Mouse (Mus musculus): ENCODE results near the gene Pex11g. TPM values are rescaled to one million over a fixed set of nuclear protein-coding genes. Genes with fewer than 3 reads are reported as not detected.
A peak's percentile ranks its signal among the peaks of the same experiment; 100 is the strongest.

The Pex11g gene
- polyA plus RNA-seq, 1 experiment from 2014 or later: 4.4 TPM

DNA sequence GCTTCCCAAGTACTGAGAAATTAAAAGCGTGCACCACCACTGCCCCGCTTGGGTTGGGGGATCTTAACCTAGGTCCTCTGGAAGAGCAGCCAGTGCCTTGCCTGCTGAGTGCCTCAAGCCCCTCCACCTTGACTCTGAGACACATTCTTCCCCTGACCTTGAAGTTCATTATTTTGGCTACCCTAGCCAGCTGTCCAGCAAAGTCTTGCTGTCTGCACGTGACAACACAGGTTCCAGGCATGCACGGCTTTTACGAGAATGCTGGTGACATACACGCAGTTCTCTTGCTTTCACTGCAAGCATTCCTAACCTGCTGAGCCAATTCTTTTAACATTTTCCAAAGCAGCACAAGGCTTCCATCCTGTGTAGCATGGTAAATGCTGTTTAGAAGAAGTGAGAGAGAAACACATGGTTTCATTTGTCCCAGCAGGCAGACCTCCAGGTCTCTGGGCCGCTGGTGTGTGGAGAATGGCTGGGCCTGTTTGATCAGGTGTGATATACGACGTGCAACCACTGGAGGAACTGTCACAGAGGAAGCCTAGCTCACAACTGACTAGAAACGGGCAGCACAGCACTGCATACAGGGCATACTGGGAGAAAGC lies 47.3 kb downstream of the Pex11g start:
- H3K4me1 ChIP-seq (replicated peaks): peaks cover 42% of the 10 kb centered on the region
- DNase-seq (ENCODE audit: low spot score): no peak
- H3K9me3 ChIP-seq: no peaks in the 10 kb centered on the region
- H3K36me3 ChIP-seq: peaks cover 3% of the 10 kb centered on the region; the same call in 1 of the 2 replicates
- H3K27ac ChIP-seq: no peak overlapping the region
- WGBS: 80% methylated on average over 10 of the region's 10 CpGs
- H3K4me3 ChIP-seq: no peak overlapping the region
- H3K27me3 ChIP-seq (ENCODE audit: insufficient read depth, poor library complexity, severe bottlenecking): no peaks in the 10 kb centered on the region; the same call in 1 of the 2 replicates

DNA sequence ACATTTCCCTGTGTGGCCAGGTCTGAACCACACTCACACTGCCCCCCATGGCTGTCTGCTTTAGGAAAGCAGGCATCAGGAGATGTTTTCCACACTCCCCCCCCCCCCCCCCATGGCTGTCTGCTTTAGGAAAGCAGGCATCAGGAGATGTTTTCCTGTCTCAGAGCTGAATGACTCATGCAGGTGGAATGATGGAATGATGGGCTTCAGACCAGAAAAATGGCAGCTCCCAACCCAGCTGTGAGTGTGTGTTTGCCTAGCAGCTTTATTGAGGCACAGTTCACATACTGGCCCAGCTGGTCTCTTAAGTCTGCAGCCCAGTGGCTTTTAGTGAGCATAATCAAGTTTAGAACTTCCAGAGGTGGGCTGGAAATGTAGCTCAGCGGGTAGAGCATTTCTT lies 49.4 kb downstream of the Pex11g start:
- Histone ChIP-seq H3K9me3 (no peaks in the 10 kb centered on the region), H3K36me3 (peaks cover 3% of the 10 kb centered on the region; the same call in 1 of the 2 replicates), H3K27ac (peak overlapping the region; percentile 82), H3K4me3 (peak overlapping the region; percentile 3; the same call in 1 of the 2 replicates), H3K27me3 (ENCODE audit: insufficient read depth, poor library complexity, severe bottlenecking) (no peaks in the 10 kb centered on the region; the same call in 1 of the 2 replicates), H3K4me1 (replicated peaks) (peaks cover 58% of the 10 kb centered on the region)
- no peak for DNase-seq (ENCODE audit: low spot score)
- 88% methylated on average over 1 of the region's 1 CpGs for WGBS

- DNase-seq (ENCODE audit: low spot score): peak; percentile 70
- peak overlapping the region; percentile 3; the same call in 1 of the 2 replicates for H3K4me3 ChIP-seq
- WGBS: 2% methylated on average over 8 of the region's 8 CpGs
- H3K9me3 ChIP-seq: no peaks in the 10 kb centered on the region
- no peaks in the 10 kb centered on the region; the same call in 1 of the 2 replicates for H3K27me3 ChIP-seq (ENCODE audit: insufficient read depth, poor library complexity, severe bottlenecking)
- H3K27ac ChIP-seq: peak overlapping the region; percentile 82
- peaks cover 3% of the 10 kb centered on the region; the same call in 1 of the 2 replicates for H3K36me3 ChIP-seq
- H3K4me1 ChIP-seq (replicated peaks): peaks cover 58% of the 10 kb centered on the region
Observed at GRCm38 (mm10) chr8:3417455-3417854, 50.0 kb downstream of the Pex11g start.

DNA sequence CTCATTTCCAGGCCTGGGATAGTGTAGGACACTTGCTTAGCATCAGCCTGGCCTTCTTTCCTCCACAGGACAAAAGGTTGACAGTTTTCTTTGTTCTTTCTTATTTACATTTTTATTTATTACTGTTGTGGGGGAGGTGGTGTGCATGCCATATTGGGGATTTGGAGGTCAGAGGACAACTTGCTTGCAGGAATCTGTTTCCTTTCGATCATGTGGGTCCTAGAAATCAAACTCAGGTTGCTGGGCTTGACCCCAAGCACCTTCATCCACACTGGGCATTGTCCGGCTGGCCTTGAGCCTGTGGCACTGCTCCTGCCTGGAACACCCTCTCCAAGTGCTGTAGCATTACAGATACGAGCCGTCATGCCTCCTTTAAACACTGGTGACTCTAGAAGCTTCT lies 50.6 kb downstream of the Pex11g start:
- H3K9me3 ChIP-seq: no peaks in the 10 kb centered on the region
- peak; percentile 48 for DNase-seq (ENCODE audit: low spot score)
- peaks cover 58% of the 10 kb centered on the region for H3K4me1 ChIP-seq (replicated peaks)
- H3K27ac ChIP-seq: peak overlapping the region; percentile 76
- WGBS: 17% methylated on average over 4 of the region's 4 CpGs
- no peaks in the 10 kb centered on the region; the same call in 1 of the 2 replicates for H3K27me3 ChIP-seq (ENCODE audit: insufficient read depth, poor library complexity, severe bottlenecking)
- H3K4me3 ChIP-seq: no peak overlapping the region
- H3K36me3 ChIP-seq: peaks cover 3% of the 10 kb centered on the region; the same call in 1 of the 2 replicates

DNA sequence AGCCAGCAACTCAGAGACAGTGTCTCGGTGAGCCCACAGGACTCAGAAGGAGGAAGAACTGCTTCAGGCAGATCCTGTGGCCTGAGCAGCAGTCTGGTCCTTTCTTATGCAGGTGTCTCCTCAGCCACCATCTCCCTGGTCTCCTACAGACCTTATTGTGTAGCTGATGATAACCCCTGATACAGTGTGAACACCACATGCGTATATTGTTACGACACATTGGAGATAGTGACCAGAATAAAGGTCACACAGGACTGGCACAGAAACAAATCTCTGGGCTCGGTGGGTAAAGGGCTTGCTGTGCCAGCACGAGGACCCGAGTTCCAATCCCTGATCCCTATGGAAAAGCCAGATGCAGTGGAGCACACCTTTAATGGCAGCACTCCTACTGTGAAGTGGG lies 51.8 kb downstream of the Pex11g start:
- Histone ChIP-seq H3K27me3 (ENCODE audit: insufficient read depth, poor library complexity, severe bottlenecking) (no peaks in the 10 kb centered on the region; the same call in 1 of the 2 replicates), H3K36me3 (peaks cover 3% of the 10 kb centered on the region; the same call in 1 of the 2 replicates), H3K4me3 (no peak overlapping the region), H3K4me1 (replicated peaks) (peaks cover 58% of the 10 kb centered on the region), H3K27ac (peak overlapping the region; percentile 70), H3K9me3 (no peaks in the 10 kb centered on the region)
- no peak for DNase-seq (ENCODE audit: low spot score)
- WGBS: 89% methylated on average over 6 of the region's 6 CpGs

GRCm38 (mm10) chr8:3415259-3415658 lies 52.2 kb downstream of the Pex11g start:
- 56% methylated on average over 4 of the region's 4 CpGs for WGBS
- DNase-seq (ENCODE audit: low spot score): no peak
- peak overlapping the region; percentile 70 for H3K27ac ChIP-seq
- H3K36me3 ChIP-seq: peaks cover 5% of the 10 kb centered on the region
- H3K9me3 ChIP-seq: no peaks in the 10 kb centered on the region
- H3K4me3 ChIP-seq: no peak overlapping the region
- H3K27me3 ChIP-seq (ENCODE audit: insufficient read depth, poor library complexity, severe bottlenecking): no peaks in the 10 kb centered on the region; the same call in 1 of the 2 replicates
- peaks cover 55% of the 10 kb centered on the region for H3K4me1 ChIP-seq (replicated peaks)

DNA sequence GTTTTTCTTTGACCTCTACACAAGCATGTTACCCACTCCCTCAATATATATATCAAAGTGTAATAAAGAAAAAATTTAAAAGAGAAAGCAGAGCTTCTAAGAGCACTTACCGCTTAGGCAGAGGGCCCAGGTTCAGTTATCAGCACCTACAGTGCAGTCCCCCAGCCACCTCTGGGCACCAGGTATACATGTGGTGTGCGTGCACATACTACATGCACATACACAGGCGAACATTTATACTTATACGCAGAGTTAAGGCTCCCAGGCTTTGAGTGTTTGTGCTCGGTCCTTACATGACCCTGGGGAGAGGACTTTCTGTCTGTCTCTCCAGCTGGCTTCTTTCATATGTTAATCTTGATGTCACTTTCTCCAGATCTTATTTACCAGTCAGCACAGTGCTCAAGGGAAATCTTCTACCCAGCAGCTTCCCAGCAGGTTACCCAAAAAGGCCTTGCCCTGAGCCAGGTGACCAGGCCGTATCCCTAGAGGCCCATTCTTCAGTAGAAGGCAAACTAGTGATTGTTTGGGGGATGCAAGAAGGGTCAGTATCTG lies 52.8 kb downstream of the Pex11g start:
- Histone ChIP-seq H3K27ac (peak overlapping the region; percentile 70; the same call in 1 of the 2 replicates), H3K27me3 (ENCODE audit: insufficient read depth, poor library complexity, severe bottlenecking) (no peaks in the 10 kb centered on the region; the same call in 1 of the 2 replicates), H3K9me3 (no peaks in the 10 kb centered on the region), H3K4me1 (replicated peaks) (peaks cover 54% of the 10 kb centered on the region), H3K36me3 (peaks cover 7% of the 10 kb centered on the region), H3K4me3 (no peak overlapping the region)
- WGBS: 48% methylated on average over 6 of the region's 6 CpGs
- no peak for DNase-seq (ENCODE audit: low spot score)

- Histone ChIP-seq H3K36me3 (peaks cover 4% of the 10 kb centered on the region), H3K27me3 (ENCODE audit: insufficient read depth, poor library complexity, severe bottlenecking) (no peaks in the 10 kb centered on the region; the same call in 1 of the 2 replicates), H3K27ac (no peak overlapping the region), H3K4me3 (no peak overlapping the region), H3K4me1 (replicated peaks) (peaks cover 42% of the 10 kb centered on the region), H3K9me3 (peaks cover under 1% of the 10 kb centered on the region; the same call in 1 of the 2 replicates)
- WGBS: 93% methylated on average over 1 of the region's 1 CpGs
- DNase-seq (ENCODE audit: low spot score): no peak
Observed at GRCm38 (mm10) chr8:3412816-3413215, 54.7 kb downstream of the Pex11g start.

DNA sequence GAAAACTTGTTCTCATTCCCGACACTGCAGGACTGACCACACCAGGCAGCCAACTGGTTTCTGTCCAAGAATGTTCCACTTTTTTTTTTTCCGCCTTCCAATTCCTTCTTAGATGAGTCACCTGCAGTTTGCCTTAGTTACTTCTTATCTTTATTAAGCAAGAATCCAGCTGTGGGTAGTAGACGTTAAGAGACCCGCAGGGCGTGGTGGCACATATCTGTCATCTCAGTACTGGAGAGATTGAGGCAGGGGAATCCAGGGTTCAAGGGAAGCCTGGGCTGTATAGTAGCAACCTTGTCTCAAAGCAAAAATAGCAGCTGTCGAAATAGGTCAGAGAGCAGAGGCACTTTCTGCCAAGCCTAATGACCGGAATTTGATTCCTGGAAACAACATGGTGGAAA lies 55.6 kb downstream of the Pex11g start:
- peaks cover 4% of the 10 kb centered on the region for H3K36me3 ChIP-seq
- H3K4me3 ChIP-seq: no peak overlapping the region
- DNase-seq (ENCODE audit: low spot score): no peak
- peaks cover 3% of the 10 kb centered on the region; the same call in 1 of the 2 replicates for H3K9me3 ChIP-seq
- 93% methylated on average over 7 of the region's 7 CpGs for WGBS
- peaks cover 33% of the 10 kb centered on the region for H3K4me1 ChIP-seq (replicated peaks)
- no peak overlapping the region for H3K27ac ChIP-seq
- no peaks in the 10 kb centered on the region; the same call in 1 of the 2 replicates for H3K27me3 ChIP-seq (ENCODE audit: insufficient read depth, poor library complexity, severe bottlenecking)

DNA sequence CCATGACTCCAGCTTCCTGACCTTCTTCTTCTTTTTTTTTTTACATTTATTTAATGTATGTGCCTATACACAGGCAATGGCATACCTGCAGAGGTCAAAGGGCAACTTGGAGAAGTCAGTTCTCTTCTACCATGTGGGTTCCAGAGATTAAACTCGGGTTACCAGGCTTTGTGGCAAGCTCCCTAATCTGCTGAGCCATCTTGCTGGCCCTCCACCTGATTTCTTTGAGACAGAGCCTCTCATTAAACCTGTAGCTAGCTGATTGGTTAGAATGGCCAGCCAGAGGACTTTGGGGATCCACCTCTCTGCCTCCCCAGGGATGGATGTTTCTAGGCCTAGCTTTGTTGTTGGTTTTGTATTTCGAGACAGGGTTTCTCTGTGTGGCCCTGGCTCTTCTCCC lies 56.4 kb downstream of the Pex11g start:
- no peak overlapping the region for H3K27ac ChIP-seq
- no peak overlapping the region for H3K4me3 ChIP-seq
- DNase-seq (ENCODE audit: low spot score): no peak
- 81% methylated on average over 2 of the region's 2 CpGs for WGBS
- H3K27me3 ChIP-seq (ENCODE audit: insufficient read depth, poor library complexity, severe bottlenecking): no peaks in the 10 kb centered on the region; the same call in 1 of the 2 replicates
- peaks cover 25% of the 10 kb centered on the region for H3K4me1 ChIP-seq (replicated peaks)
- peaks cover 6% of the 10 kb centered on the region; the same call in 1 of the 2 replicates for H3K9me3 ChIP-seq
- H3K36me3 ChIP-seq: peaks cover 4% of the 10 kb centered on the region

- 94% methylated on average over 3 of the region's 3 CpGs for WGBS
Observed at GRCm38 (mm10) chr8:3407417-3407816, 60.1 kb downstream of the Pex11g start.

More at GRCm38 (mm10) chr8:3407417-3407816, 60.1 kb downstream of the Pex11g start:
- Histone ChIP-seq H3K4me3 (no peak overlapping the region), H3K4me1 (replicated peaks) (no peaks in the 10 kb centered on the region; the same call in 1 of the 2 replicates), H3K36me3 (peaks cover 4% of the 10 kb centered on the region), H3K27me3 (ENCODE audit: insufficient read depth, poor library complexity, severe bottlenecking) (no peaks in the 10 kb centered on the region), H3K9me3 (peaks cover 6% of the 10 kb centered on the region; the same call in 1 of the 2 replicates), H3K27ac (no peak overlapping the region)
- no peak for DNase-seq (ENCODE audit: low spot score)
